Mouse (Mus musculus) bone marrow, adult 2 months (tissue): Measurements from ENCODE around the gene Olig3. TPM values are rescaled to one million over a fixed set of nuclear protein-coding genes. Genes with fewer than 3 reads are reported as not detected.

Experiments
- H3K27ac ChIP-seq: fragments of 200-500 bp; 2 replicates; pipeline ENCODE4 v1.5.1; 2012; ENCODE audit warnings: low read depth, mild to moderate bottlenecking, control low read depth, inconsistent platforms, low read length; ENCODE audit not compliant: control insufficient read depth, poor library complexity, insufficient read depth
- H3K4me1 ChIP-seq: fragments of 200-500 bp; 2 replicates; pipeline ENCODE4 v1.6.1; 2011; ENCODE audit warnings: low read length; ENCODE audit not compliant: control insufficient read depth, insufficient read depth
- H3K4me3 ChIP-seq: fragments of 200-500 bp; replicated peaks from 2 replicates; pipeline ENCODE3; 2011; ENCODE audit warnings: mild to moderate bottlenecking, low read depth, low read length, control low read depth; ENCODE audit not compliant: control insufficient read depth
- CTCF ChIP-seq: fragments of 200-500 bp; IDR thresholded peaks from 2 replicates; pipeline ENCODE4 v1.5.1; 2011; ENCODE audit warnings: low read length, control low read depth; ENCODE audit not compliant: control insufficient read depth, insufficient read depth
- POLR2A ChIP-seq: fragments of 200-500 bp; IDR thresholded peaks from 2 replicates; pipeline ENCODE4 v1.6.1; 2011; ENCODE audit warnings: low read depth, mild to moderate bottlenecking, control low read depth, low read length, borderline replicate concordance; ENCODE audit not compliant: control insufficient read depth
- WGBS: fragments of 180-500 bp; shearing (Covaris S2); methylation state at CpG from one replicate; pipeline ENCODE4 v1.1.7; 2018; 5-methylcytosine and 5-hydroxymethylcytosine counted together
- polyA plus RNA-seq: library from polyadenylated mRNA; stranded (reverse); fragments of >200 nt; gene quantifications from 2 replicates; pipeline ENCODE4 v1.2.4, GENCODE M21; 2011; ENCODE audit warnings: low replicate concordance; ENCODE audit not compliant: missing spikeins, insufficient read depth, insufficient read length

Olig3 gene
- 2.4 TPM in 1 of 2 replicates, not detected in the other for polyA plus RNA-seq

DNA sequence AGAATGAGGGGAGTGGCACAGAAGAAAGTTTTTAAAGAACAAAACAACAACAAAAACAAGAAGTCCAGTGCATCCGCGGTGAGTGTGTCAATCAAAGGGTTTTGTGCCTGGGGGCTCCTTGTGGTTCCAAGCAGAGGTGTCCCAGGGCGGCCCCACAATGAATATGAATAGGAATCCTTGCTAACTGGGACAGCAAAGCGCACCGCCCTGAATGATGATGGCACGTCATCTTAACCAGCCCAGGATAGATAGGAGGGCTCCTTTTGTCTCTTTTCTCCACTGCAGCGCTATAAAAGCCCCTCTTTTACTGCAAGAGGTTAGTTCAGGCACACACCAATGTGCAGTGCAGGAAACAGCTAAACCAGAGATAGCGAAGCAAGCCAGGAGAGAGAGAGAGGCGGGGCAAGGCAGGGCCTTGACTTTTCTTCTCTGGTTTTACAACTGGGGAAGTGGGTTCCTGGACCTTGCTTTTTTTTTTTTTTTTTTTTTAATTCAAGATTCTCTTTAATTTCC, at the start of gene Olig3:
Olig3 (plus strand) TSS at position 463 of the 513 bp plus-strand sequence.
- 5% methylated on average over 9 of the region's 9 CpGs for WGBS

DNA sequence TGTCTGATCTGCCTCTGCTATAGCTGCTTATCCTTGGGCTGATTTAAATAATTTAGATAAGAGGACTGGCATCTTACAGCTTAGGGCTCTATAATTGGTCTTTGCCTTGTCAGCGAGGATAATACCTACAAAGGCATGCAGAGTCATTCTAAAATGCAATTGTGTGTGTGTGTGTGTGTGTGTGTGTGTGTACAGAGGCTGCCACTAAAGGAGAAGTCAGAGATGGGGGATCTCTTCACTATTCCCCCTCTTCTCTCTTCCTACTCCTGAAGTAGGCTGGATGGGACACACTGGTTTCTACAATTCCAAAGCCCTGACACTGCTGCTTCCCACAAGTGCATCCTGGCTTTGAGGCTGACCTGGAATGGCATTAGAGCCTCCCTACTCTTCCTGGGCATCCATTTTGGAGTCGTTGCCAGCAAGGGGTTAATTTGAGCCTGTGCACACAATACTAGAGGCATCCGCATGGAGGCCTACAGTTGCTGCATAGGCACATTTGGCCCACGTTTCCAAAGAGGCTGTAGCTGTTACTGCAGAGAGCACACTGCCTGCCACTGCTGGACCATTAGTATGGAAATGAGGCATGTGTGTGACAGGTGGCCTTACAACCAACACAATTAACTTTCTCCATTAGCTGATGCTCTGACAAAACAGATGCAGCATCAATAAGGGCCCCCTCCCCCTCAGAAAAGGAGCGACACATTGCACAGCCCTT, 46.5 kb upstream of the Olig3 start:
- H3K4me3 ChIP-seq: no peak overlapping the region
- TF ChIP-seq CTCF (no peak), POLR2A (no peak)
- 60% methylated on average over 5 of the region's 5 CpGs for WGBS

More for the DNA sequence above, at the start of gene Olig3:
- H3K27ac ChIP-seq: no peak within 1 kb of the TSS
- no peaks in the 10 kb centered on the region for H3K4me1 ChIP-seq
- H3K4me3 ChIP-seq: no peak within 1 kb of the TSS
- TF ChIP-seq CTCF (no peak), POLR2A (no peak)

GRCm38 (mm10) chr10:19310471-19310870, 45.9 kb upstream of the Olig3 start:
- Histone ChIP-seq H3K4me1 (no peaks in the 10 kb centered on the region), H3K4me3 (no peak overlapping the region), H3K27ac (no peak overlapping the region)
- 55% methylated on average over 5 of the region's 5 CpGs for WGBS
- no peak for TF ChIP-seq CTCF
- no peak for TF ChIP-seq POLR2A

More for the DNA sequence above, 46.5 kb upstream of the Olig3 start:
- no peaks in the 10 kb centered on the region for H3K4me1 ChIP-seq
- no peak overlapping the region for H3K27ac ChIP-seq

DNA sequence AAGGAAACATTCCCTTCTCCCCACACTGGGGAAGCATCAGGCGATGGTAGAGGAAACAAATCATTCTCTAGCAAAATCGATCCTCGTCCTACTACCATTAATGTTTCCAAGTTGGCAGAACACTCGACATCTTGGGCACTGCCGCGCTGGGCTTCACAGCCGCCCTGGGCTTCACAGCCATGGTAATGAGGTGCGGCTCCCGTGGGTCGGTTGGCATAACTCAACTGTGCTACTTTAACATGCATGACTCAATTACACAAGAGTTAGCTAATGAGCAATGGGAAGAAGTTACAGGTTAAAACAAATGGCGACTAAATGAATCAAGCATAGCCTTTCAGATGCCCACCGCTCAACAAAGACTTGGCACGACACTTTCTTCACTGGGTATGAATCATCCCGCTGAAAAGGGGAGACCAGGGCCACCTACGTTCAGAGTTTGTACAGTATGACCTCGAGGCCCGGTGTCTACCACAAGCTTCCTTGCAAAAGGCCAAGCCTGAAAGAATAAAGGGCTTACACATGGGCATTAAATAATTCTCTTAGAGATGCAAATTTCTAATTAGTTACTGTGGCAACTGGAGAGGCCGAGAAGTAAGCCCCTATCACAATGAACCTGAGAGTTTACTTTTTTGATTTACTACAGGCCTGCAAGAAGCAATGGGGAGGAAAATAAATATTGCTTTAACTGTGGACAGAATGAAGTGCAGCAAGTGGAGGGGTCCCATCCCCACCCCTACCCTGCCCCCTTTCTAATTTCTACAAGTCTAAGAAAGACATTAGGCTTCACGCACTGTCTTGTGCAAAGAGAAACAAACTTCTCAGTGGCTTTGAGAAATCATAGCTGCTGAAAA, 38.1 kb upstream of the Olig3 start:
- 86% methylated on average over 19 of the region's 19 CpGs for WGBS

DNA sequence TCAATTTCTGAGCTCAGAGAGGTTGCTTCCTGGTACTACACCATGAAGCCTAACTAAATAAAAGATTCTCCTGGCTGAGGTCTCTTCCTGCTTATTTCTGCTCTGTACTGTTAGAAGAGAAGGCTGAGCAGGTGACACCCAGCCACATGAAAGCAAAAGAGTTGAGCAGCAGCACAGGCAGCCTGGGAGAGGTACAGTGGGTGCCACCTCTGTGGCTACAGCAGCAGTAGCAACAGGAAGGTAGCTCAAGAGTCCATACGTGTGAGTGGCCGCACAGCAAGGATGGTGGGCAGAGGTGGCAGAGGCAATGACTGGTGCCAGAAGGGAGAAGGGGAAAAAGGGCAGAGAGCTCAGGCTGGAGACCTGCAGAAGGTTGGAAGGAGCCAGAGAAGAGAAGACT, 34.6 kb upstream of the Olig3 start:
- no peak for TF ChIP-seq POLR2A
- no peak for TF ChIP-seq CTCF
- Histone ChIP-seq H3K4me3 (no peak overlapping the region), H3K27ac (no peak overlapping the region), H3K4me1 (no peaks in the 10 kb centered on the region)
- 80% methylated on average over 2 of the region's 2 CpGs for WGBS

More for the DNA sequence above, 38.1 kb upstream of the Olig3 start:
- Histone ChIP-seq H3K4me3 (no peak overlapping the region), H3K27ac (no peak overlapping the region), H3K4me1 (no peaks in the 10 kb centered on the region)
- TF ChIP-seq CTCF (no peak), POLR2A (no peak)

- no peak overlapping the region for H3K27ac ChIP-seq
- H3K4me1 ChIP-seq: no peaks in the 10 kb centered on the region
- TF ChIP-seq POLR2A (no peak), CTCF (no peak)
- no peak overlapping the region for H3K4me3 ChIP-seq
- WGBS: 72% methylated on average over 3 of the region's 3 CpGs
Observed at GRCm38 (mm10) chr10:19329191-19329777, 27.0 kb upstream of the Olig3 start.

DNA sequence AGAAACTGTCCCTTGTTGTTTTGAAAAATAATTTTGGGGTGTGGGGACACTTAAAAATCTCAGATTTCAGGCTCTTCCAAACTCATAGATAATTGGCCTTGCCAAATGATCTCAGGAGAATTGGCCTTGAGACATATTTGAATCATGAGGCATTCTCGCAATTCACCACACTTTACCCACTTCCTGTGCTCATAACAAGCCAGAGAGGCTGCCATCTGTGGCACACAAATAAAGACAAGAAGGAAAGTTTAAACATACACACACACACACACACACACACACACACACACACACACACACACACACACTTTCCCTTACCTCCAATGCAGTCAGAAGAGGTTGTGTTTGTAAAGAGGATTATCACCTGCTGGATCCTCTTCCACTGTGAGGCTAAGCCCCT, 22.9 kb upstream of the Olig3 start:
- no peak overlapping the region for H3K4me3 ChIP-seq
- TF ChIP-seq CTCF (no peak), POLR2A (no peak)
- WGBS: 0% methylated on average over 1 of the region's 1 CpGs
- no peaks in the 10 kb centered on the region for H3K4me1 ChIP-seq
- no peak overlapping the region for H3K27ac ChIP-seq
